Mouse (Mus musculus) myocyte (in vitro differentiated cells): ENCODE measurements around the gene Itga1.

Experiments used
- CEBPB ChIP-seq: IDR thresholded peaks from 2 replicates; pipeline ENCODE4 v1.6.1; 2011; ENCODE audit warnings: mild to moderate bottlenecking, moderate library complexity; ENCODE audit not compliant: poor library complexity, insufficient read depth, severe bottlenecking
- E2F4 ChIP-seq: IDR thresholded peaks from one replicate; pipeline ENCODE4 v1.6.1; 2011; ENCODE audit warnings: mild to moderate bottlenecking, control low read depth, moderate library complexity; ENCODE audit not compliant: insufficient read depth
- POLR2A ChIP-seq: IDR thresholded peaks from one replicate; pipeline ENCODE4 v1.6.1; 2011; ENCODE audit warnings: low read depth, mild to moderate bottlenecking, control low read depth, moderate library complexity; ENCODE audit not compliant: insufficient read length
- POLR2AphosphoS2 ChIP-seq: IDR thresholded peaks from one replicate; pipeline ENCODE4 v1.6.1; 2011; ENCODE audit warnings: low read depth, control low read depth; ENCODE audit not compliant: insufficient read length
- USF1 ChIP-seq: IDR thresholded peaks from one replicate; pipeline ENCODE4 v1.6.1; 2011; ENCODE audit warnings: low read depth, mild to moderate bottlenecking, control low read depth, moderate library complexity

DNA sequence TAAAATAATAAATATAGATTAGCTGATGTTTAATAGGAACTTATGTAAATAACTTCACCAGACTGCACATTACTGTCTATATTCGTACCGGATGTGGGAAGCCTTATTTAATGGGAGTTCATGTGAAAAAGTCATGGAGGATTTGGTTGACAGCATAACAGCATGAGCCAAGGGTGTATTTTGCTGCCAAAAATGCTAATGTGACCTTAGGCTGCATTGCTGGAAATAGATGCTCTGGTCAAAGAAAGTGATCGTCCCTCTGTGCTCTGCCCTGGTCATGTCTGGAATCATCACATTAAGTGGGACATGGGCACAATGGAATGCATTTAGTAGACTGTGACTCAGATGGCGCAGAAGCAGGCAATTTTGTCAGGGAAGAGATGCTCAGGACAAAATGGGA, 64.5 kb downstream of the Itga1 start:
- TF ChIP-seq POLR2A (no peak), POLR2AphosphoS2 (no peak), USF1 (no peak), CEBPB (no peak), E2F4 (no peak)
